Mouse (Mus musculus): ENCODE measurements around the gene Olfr1274-ps. TPM values are rescaled to one million over a fixed set of nuclear protein-coding genes. Genes with fewer than 3 reads are reported as not detected.
"Not testable (repeated sequence)": the region's sequence is repeated elsewhere in the genome, so short reads cannot be mapped to it uniquely, and the experiment has no call there.

The Olfr1274-ps gene
- polyA plus RNA-seq (2015; fragmentation: Nextera tagmentation; extraction: Ambion mirVana) = not detected in 2 replicates

DNA sequence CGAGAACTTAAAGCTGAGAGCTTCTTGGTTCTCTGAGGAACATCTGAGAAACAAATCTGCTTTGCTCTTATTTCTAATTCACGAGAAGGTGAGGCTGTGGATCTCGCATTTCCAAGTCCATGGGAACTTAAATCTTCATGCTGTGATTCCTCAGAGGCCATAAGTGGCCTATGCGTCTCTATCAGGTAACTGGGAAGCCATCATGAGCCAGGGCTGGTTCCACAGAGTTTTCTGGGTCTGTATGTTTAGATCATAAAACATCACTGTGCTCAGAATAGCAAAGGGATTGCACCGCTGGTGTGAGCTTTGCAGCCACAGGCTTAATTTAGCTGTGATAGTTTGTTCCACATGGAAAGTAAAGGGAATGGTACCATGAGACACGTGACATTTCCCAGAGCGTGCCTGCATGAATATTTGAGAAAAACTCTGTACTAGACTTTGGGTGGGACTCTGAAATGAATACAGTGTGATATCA, at the start of gene Olfr1274-ps:
Olfr1274-ps (plus strand) TSS at position 51 of the 475 bp plus-strand sequence.
- H3K4me1 ChIP-seq (replicated peaks; ENCODE audit: control insufficient read depth, insufficient read depth, low read length); ATAC-seq (ENCODE audit: low read depth); H3K4me2 ChIP-seq (ENCODE audit: low read depth, low read length); H3K27ac ChIP-seq (ENCODE audit: low read length); H3K27me3 ChIP-seq (ENCODE audit: control insufficient read depth, insufficient read depth, low read depth, low read length); H3K36me3 ChIP-seq (ENCODE audit: control insufficient read depth, insufficient read depth, low read length); H3K9ac ChIP-seq (ENCODE audit: low read length); H3K9me3 ChIP-seq (ENCODE audit: control insufficient read depth, low read length); H3K4me3 ChIP-seq (ENCODE audit: low read length): not testable (repeated sequence)
- 72% methylated on average over 5 of the region's 7 CpGs for whole genome bisulfite sequencing

DNA sequence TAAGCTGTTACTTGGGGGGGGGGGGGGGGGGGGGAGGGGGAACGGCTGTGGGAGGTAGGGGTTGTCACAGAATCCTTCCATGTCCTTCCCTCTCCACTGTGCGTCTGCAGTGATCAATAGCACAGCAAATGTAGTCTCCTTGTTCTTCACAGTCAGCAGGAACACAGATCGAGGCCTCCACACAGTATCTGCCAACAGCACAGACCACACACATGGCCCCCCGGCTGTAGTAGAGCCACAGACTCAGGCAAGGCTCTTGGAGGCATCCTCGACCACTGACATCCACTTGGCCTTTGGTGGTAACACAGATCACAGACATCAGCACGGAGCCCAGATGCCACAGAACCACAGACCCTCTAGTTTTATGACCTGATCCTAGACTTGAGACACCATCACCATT, 47.4 kb upstream of the Olfr1274-ps start:
- not testable (repeated sequence) for ATAC-seq (ENCODE audit: low read depth); H3K27me3 ChIP-seq (ENCODE audit: control insufficient read depth, insufficient read depth, low read depth, low read length); H3K4me3 ChIP-seq (ENCODE audit: low read length); H3K36me3 ChIP-seq (ENCODE audit: control insufficient read depth, insufficient read depth, low read length); H3K9me3 ChIP-seq (ENCODE audit: control insufficient read depth, low read length); H3K4me2 ChIP-seq (ENCODE audit: low read depth, low read length); H3K4me1 ChIP-seq (replicated peaks; ENCODE audit: control insufficient read depth, insufficient read depth, low read length); H3K9ac ChIP-seq (ENCODE audit: low read length); H3K27ac ChIP-seq (ENCODE audit: low read length)
- WGBS = no CpG with 5 or more reads among the region's 6 CpGs

DNA sequence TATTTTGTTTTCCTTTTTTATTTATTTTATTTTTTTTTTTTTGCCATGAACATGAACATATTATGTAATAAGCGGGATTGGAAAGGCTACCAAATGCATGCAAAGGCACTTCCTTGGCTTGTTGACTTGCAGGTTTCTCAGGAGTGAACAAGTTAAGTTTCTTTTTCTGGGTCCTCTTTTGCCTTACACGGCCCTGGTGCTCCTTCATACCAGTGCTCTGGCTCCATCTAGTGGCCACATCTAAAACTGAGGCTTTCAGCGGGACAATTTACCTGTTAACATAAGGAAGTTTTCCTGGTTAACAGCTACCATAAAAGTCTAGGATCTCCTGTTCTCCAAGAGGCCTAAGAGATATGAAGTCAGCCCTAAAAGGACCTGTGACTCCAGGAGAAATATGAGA, 46.9 kb upstream of the Olfr1274-ps start:
- H3K27ac ChIP-seq (ENCODE audit: low read length); H3K36me3 ChIP-seq (ENCODE audit: control insufficient read depth, insufficient read depth, low read length); H3K9me3 ChIP-seq (ENCODE audit: control insufficient read depth, low read length); ATAC-seq (ENCODE audit: low read depth); H3K4me3 ChIP-seq (ENCODE audit: low read length); H3K9ac ChIP-seq (ENCODE audit: low read length); H3K27me3 ChIP-seq (ENCODE audit: control insufficient read depth, insufficient read depth, low read depth, low read length); H3K4me2 ChIP-seq (ENCODE audit: low read depth, low read length); H3K4me1 ChIP-seq (replicated peaks; ENCODE audit: control insufficient read depth, insufficient read depth, low read length): not testable (repeated sequence)
- no CpG with 5 or more reads among the region's 3 CpGs for WGBS

DNA sequence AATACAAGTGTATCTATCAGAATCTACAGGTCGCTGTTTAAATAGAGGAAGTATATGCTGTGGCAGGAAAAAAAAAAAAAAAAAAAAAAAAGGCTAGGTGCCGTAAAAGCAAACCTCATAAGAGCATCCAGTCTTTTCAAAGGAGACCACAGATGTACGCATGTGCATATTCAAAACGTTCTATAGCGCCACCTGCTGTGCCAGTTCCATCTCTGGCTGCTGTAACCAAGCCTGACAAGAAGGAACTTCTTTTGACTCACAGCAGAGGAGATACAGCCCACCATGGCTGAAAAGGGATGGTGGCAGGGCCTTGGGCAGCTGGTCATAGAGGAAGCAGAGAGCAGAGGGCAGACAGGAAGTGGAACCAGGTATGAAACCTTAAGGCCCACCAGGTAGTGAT, 39.3 kb upstream of the Olfr1274-ps start:
- ATAC-seq (ENCODE audit: low read depth); H3K27ac ChIP-seq (ENCODE audit: low read length); H3K9ac ChIP-seq (ENCODE audit: low read length); H3K27me3 ChIP-seq (ENCODE audit: control insufficient read depth, insufficient read depth, low read depth, low read length); H3K36me3 ChIP-seq (ENCODE audit: control insufficient read depth, insufficient read depth, low read length); H3K4me3 ChIP-seq (ENCODE audit: low read length); H3K4me1 ChIP-seq (replicated peaks; ENCODE audit: control insufficient read depth, insufficient read depth, low read length); H3K4me2 ChIP-seq (ENCODE audit: low read depth, low read length); H3K9me3 ChIP-seq (ENCODE audit: control insufficient read depth, low read length): not testable (repeated sequence)
- WGBS = no CpG with 5 or more reads among the region's 5 CpGs

DNA sequence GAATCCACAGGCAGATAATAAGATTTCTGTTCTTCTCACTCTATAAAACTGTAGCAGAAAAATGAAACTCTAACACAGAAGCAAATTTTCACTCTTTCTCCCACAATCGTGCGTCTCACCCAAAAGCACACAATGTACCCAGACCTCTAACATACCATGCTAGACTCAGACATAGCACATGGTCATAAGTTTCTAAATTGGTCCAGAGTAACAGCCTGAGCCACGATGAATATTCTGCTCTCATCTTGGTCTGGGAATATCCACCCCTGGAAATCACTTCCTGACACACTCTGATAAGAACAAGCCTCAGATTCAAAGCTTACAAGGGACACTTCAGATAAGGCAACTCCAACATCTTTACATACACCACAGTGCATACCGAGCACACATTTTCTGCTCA, 38.3 kb upstream of the Olfr1274-ps start:
- H3K36me3 ChIP-seq (ENCODE audit: control insufficient read depth, insufficient read depth, low read length); H3K27me3 ChIP-seq (ENCODE audit: control insufficient read depth, insufficient read depth, low read depth, low read length); H3K4me1 ChIP-seq (replicated peaks; ENCODE audit: control insufficient read depth, insufficient read depth, low read length); H3K4me3 ChIP-seq (ENCODE audit: low read length); H3K9me3 ChIP-seq (ENCODE audit: control insufficient read depth, low read length); H3K27ac ChIP-seq (ENCODE audit: low read length); ATAC-seq (ENCODE audit: low read depth); H3K9ac ChIP-seq (ENCODE audit: low read length); H3K4me2 ChIP-seq (ENCODE audit: low read depth, low read length): not testable (repeated sequence)
- no CpG with 5 or more reads among the region's 4 CpGs for WGBS

DNA sequence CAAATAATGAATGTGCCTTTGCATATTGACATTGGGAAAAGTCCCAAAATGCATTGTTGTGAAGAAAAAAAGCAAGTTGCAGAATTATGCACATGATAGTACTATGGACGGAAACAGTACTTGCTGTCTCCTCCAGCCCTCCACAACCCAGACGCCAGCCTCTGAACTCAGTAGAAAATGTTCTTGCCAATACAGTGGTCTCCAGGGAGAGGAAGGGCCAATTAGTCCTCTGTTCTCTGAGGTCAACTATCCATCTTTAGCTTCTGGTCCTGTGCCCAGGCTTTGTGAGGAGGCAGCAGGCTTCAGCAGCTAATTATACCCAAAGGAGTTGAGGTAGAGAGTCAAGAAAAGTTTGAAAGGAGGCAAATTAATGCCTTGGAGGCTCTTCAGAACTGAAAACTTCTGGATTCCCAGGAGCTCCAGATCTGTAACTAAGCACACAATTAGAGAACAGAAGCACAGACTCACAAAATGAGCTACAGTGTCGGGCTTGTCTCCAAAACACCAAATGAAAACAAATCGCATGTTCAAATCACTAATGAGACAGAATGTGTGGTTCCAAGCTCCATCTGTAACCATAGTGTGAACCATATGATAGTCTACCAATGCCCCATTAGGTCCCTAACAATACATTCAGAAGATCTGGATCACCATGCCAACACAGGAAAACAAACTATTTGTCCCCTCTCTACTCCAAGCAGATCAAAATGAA, 15.8 kb downstream of the Olfr1274-ps start:
- not testable (repeated sequence) for H3K4me2 ChIP-seq (ENCODE audit: low read depth, low read length); H3K9ac ChIP-seq (ENCODE audit: low read length); H3K9me3 ChIP-seq (ENCODE audit: control insufficient read depth, low read length); H3K27ac ChIP-seq (ENCODE audit: low read length); H3K4me1 ChIP-seq (replicated peaks; ENCODE audit: control insufficient read depth, insufficient read depth, low read length); ATAC-seq (ENCODE audit: low read depth); H3K4me3 ChIP-seq (ENCODE audit: low read length); H3K36me3 ChIP-seq (ENCODE audit: control insufficient read depth, insufficient read depth, low read length); H3K27me3 ChIP-seq (ENCODE audit: control insufficient read depth, insufficient read depth, low read depth, low read length)
- 79% methylated on average over 4 of the region's 4 CpGs for WGBS

DNA sequence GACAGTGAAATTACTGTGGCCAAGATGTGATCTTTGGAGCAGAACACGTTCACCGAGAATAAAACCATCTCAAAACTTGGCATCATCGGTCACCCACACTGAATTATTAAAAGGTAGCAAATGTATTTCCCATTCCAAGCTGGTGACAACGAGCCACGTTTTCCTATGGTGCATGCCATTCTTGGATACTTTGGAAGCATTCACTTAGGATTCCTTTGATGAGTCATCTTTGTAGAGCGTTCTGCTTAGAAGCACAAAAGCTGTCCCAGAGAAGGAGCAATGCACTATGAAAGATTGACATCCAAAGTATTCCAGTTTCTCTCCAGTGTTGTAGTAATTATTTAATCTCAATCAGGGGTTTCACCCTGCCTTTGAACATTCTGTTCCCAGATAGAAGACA, 23.8 kb downstream of the Olfr1274-ps start:
- H3K27me3 ChIP-seq (ENCODE audit: control insufficient read depth, insufficient read depth, low read depth, low read length); ATAC-seq (ENCODE audit: low read depth); H3K4me3 ChIP-seq (ENCODE audit: low read length); H3K4me1 ChIP-seq (replicated peaks; ENCODE audit: control insufficient read depth, insufficient read depth, low read length); H3K9me3 ChIP-seq (ENCODE audit: control insufficient read depth, low read length); H3K4me2 ChIP-seq (ENCODE audit: low read depth, low read length); H3K27ac ChIP-seq (ENCODE audit: low read length); H3K9ac ChIP-seq (ENCODE audit: low read length); H3K36me3 ChIP-seq (ENCODE audit: control insufficient read depth, insufficient read depth, low read length): not testable (repeated sequence)
- WGBS = 77% methylated on average over 6 of the region's 6 CpGs

DNA sequence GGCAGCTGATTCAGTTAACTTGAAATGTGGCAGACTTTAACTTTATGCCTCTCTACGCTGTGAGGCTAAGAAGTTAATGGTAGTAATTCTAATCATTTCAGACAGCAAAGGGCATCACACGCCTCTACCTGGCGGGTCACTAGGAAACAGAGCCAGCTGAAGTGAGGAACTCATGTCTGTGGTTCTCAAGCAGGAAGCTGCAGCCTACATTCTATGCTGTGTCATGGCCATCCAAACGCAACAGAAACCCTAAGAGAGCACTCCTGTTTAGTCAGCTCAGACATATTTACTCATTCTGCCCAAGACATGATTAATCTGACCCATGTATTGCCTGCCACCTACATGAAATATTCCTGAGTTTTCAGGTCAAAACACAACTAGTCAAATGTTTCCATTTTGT, 26.5 kb downstream of the Olfr1274-ps start:
- no CpG with 5 or more reads among the region's 4 CpGs for WGBS
- not testable (repeated sequence) for H3K36me3 ChIP-seq (ENCODE audit: control insufficient read depth, insufficient read depth, low read length); H3K9me3 ChIP-seq (ENCODE audit: control insufficient read depth, low read length); H3K9ac ChIP-seq (ENCODE audit: low read length); ATAC-seq (ENCODE audit: low read depth); H3K4me2 ChIP-seq (ENCODE audit: low read depth, low read length); H3K27ac ChIP-seq (ENCODE audit: low read length); H3K27me3 ChIP-seq (ENCODE audit: control insufficient read depth, insufficient read depth, low read depth, low read length); H3K4me3 ChIP-seq (ENCODE audit: low read length); H3K4me1 ChIP-seq (replicated peaks; ENCODE audit: control insufficient read depth, insufficient read depth, low read length)

DNA sequence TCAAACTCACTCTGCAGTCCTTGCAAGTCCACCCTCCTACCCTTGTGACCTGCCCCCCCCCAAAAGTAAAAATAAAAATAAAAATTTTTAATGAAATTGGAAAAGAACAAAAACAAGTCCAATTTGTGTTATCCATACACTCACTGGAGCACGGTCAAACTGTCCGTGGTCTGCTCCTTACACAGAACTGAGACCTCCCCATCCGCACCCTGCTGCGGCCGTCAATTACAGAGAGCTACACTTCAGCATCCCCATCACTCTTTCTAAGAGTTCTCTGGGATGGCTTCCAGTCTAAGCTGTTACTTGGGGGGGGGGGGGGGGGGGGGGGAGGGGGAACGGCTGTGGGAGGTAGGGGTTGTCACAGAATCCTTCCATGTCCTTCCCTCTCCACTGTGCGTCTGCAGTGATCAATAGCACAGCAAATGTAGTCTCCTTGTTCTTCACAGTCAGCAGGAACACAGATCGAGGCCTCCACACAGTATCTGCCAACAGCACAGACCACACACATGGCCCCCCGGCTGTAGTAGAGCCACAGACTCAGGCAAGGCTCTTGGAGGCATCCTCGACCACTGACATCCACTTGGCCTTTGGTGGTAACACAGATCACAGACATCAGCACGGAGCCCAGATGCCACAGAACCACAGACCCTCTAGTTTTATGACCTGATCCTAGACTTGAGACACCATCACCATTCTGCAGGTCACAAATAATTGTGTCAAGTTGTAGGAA, 30.7 kb downstream of the Olfr1274-ps start:
- H3K9ac ChIP-seq (ENCODE audit: low read length); H3K27me3 ChIP-seq (ENCODE audit: control insufficient read depth, insufficient read depth, low read depth, low read length); H3K4me2 ChIP-seq (ENCODE audit: low read depth, low read length); H3K4me1 ChIP-seq (replicated peaks; ENCODE audit: control insufficient read depth, insufficient read depth, low read length); H3K36me3 ChIP-seq (ENCODE audit: control insufficient read depth, insufficient read depth, low read length); H3K4me3 ChIP-seq (ENCODE audit: low read length); ATAC-seq (ENCODE audit: low read depth); H3K9me3 ChIP-seq (ENCODE audit: control insufficient read depth, low read length); H3K27ac ChIP-seq (ENCODE audit: low read length): not testable (repeated sequence)
- WGBS = no CpG with 5 or more reads among the region's 11 CpGs

Measured in lung, embryonic 16.5 days (tissue).